Mouse (Mus musculus): Measurements from ENCODE around the gene Cfap61. TPM values are rescaled to one million over a fixed set of nuclear protein-coding genes. Genes with fewer than 3 reads are reported as not detected.

Gene Cfap61
- total and polyA plus RNA-seq, 3 experiments: 0.22 TPM; not detected in 2

GRCm38 (mm10) chr2:146087411-146087810 lies 152.8 kb downstream of the Cfap61 start:
- Histone ChIP-seq H3K4me1 (ENCODE audit: insufficient read depth, low read depth, low read length) (no peaks in the 10 kb centered on the region), H3K36me3 (replicated peaks) (no peaks in the 10 kb centered on the region), H3K4me3 (ENCODE audit: low read depth, low read length) (no peak overlapping the region), H3K27me3 (ENCODE audit: insufficient read depth, low read length) (no peaks in the 10 kb centered on the region), H3K9me3 (replicated peaks) (peaks cover 29% of the 10 kb centered on the region)
- ATAC-seq (ENCODE audit: extremely low read depth, insufficient number of reproducible peaks, low FRiP score, poor library complexity, severe bottlenecking) (no peak), DNase-seq (ENCODE audit: low spot score) (no peak)
- TF ChIP-seq POLR2AphosphoS5 (IDR thresholded peaks at IDR 0.05; ENCODE audit: insufficient replicate concordance, low read depth, low read length) (no peak), GATA1 (IDR thresholded peaks at IDR 0.05; ENCODE audit: borderline replicate concordance, low read length) (no peak), GATA2 (IDR thresholded peaks at IDR 0.05; ENCODE audit: borderline replicate concordance, low read depth, low read length) (no peak), TAL1 (conservative IDR thresholded peaks at IDR 0.05; ENCODE audit: low read depth, low read length) (no peak), CTCF (IDR thresholded peaks at IDR 0.05; ENCODE audit: low read depth, low read length) (no peak)

GRCm38 (mm10) chr2:146089157-146089692 lies 154.6 kb downstream of the Cfap61 start:
- H3K4me3 ChIP-seq (ENCODE audit: low read depth, low read length): no peak overlapping the region
- no peaks in the 10 kb centered on the region for H3K4me1 ChIP-seq (ENCODE audit: insufficient read depth, low read depth, low read length)
- no peaks in the 10 kb centered on the region for H3K36me3 ChIP-seq (replicated peaks)
- H3K9me3 ChIP-seq (replicated peaks): peaks cover 23% of the 10 kb centered on the region
- TF ChIP-seq CTCF (IDR thresholded peaks at IDR 0.05; ENCODE audit: low read depth, low read length) (no peak), POLR2AphosphoS5 (IDR thresholded peaks at IDR 0.05; ENCODE audit: insufficient replicate concordance, low read depth, low read length) (no peak), GATA1 (IDR thresholded peaks at IDR 0.05; ENCODE audit: borderline replicate concordance, low read length) (no peak), TAL1 (conservative IDR thresholded peaks at IDR 0.05; ENCODE audit: low read depth, low read length) (no peak), GATA2 (IDR thresholded peaks at IDR 0.05; ENCODE audit: borderline replicate concordance, low read depth, low read length) (no peak)
- no peak for ATAC-seq (ENCODE audit: extremely low read depth, insufficient number of reproducible peaks, low FRiP score, poor library complexity, severe bottlenecking)
- no peaks in the 10 kb centered on the region for H3K27me3 ChIP-seq (ENCODE audit: insufficient read depth, low read length)
- DNase-seq (ENCODE audit: low spot score): no peak

- Histone ChIP-seq H3K9me3 (replicated peaks) (peaks cover 24% of the 10 kb centered on the region), H3K4me1 (ENCODE audit: insufficient read depth, low read depth, low read length) (no peaks in the 10 kb centered on the region), H3K36me3 (replicated peaks) (no peaks in the 10 kb centered on the region), H3K4me3 (ENCODE audit: low read depth, low read length) (no peak overlapping the region), H3K27me3 (ENCODE audit: insufficient read depth, low read length) (no peaks in the 10 kb centered on the region)
- ATAC-seq (ENCODE audit: extremely low read depth, insufficient number of reproducible peaks, low FRiP score, poor library complexity, severe bottlenecking): no peak
- no peak for DNase-seq (ENCODE audit: low spot score)
- TF ChIP-seq GATA1 (IDR thresholded peaks at IDR 0.05; ENCODE audit: borderline replicate concordance, low read length) (no peak), CTCF (IDR thresholded peaks at IDR 0.05; ENCODE audit: low read depth, low read length) (no peak), GATA2 (IDR thresholded peaks at IDR 0.05; ENCODE audit: borderline replicate concordance, low read depth, low read length) (no peak), POLR2AphosphoS5 (IDR thresholded peaks at IDR 0.05; ENCODE audit: insufficient replicate concordance, low read depth, low read length) (no peak), TAL1 (conservative IDR thresholded peaks at IDR 0.05; ENCODE audit: low read depth, low read length) (no peak)
Measured at GRCm38 (mm10) chr2:146097532-146097931, 162.9 kb downstream of the Cfap61 start.

GRCm38 (mm10) chr2:146098853-146099717 lies 164.5 kb downstream of the Cfap61 start:
- Histone ChIP-seq H3K4me1 (ENCODE audit: insufficient read depth, low read depth, low read length) (no peaks in the 10 kb centered on the region), H3K9me3 (replicated peaks) (peaks cover 32% of the 10 kb centered on the region), H3K4me3 (ENCODE audit: low read depth, low read length) (no peak overlapping the region), H3K36me3 (replicated peaks) (no peaks in the 10 kb centered on the region), H3K27me3 (ENCODE audit: insufficient read depth, low read length) (no peaks in the 10 kb centered on the region)
- ATAC-seq (ENCODE audit: extremely low read depth, insufficient number of reproducible peaks, low FRiP score, poor library complexity, severe bottlenecking) (no peak), DNase-seq (ENCODE audit: low spot score) (no peak)
- TF ChIP-seq TAL1 (conservative IDR thresholded peaks at IDR 0.05; ENCODE audit: low read depth, low read length) (no peak), GATA2 (IDR thresholded peaks at IDR 0.05; ENCODE audit: borderline replicate concordance, low read depth, low read length) (no peak), GATA1 (IDR thresholded peaks at IDR 0.05; ENCODE audit: borderline replicate concordance, low read length) (no peak)

GRCm38 (mm10) chr2:146099838-146100237 lies 165.3 kb downstream of the Cfap61 start:
- peaks cover 29% of the 10 kb centered on the region for H3K9me3 ChIP-seq (replicated peaks)
- no peak for DNase-seq (ENCODE audit: low spot score)
- no peaks in the 10 kb centered on the region for H3K4me1 ChIP-seq (ENCODE audit: insufficient read depth, low read depth, low read length)
- ATAC-seq (ENCODE audit: extremely low read depth, insufficient number of reproducible peaks, low FRiP score, poor library complexity, severe bottlenecking): no peak
- no peaks in the 10 kb centered on the region for H3K27me3 ChIP-seq (ENCODE audit: insufficient read depth, low read length)
- no peak overlapping the region for H3K4me3 ChIP-seq (ENCODE audit: low read depth, low read length)
- H3K36me3 ChIP-seq (replicated peaks): no peaks in the 10 kb centered on the region
- TF ChIP-seq TAL1 (conservative IDR thresholded peaks at IDR 0.05; ENCODE audit: low read depth, low read length): no peak
- no peak for TF ChIP-seq CTCF (IDR thresholded peaks at IDR 0.05; ENCODE audit: low read depth, low read length)
- no peak for TF ChIP-seq GATA2 (IDR thresholded peaks at IDR 0.05; ENCODE audit: borderline replicate concordance, low read depth, low read length)

- Histone ChIP-seq H3K9me3 (replicated peaks) (peaks cover 34% of the 10 kb centered on the region), H3K4me3 (ENCODE audit: low read depth, low read length) (no peak overlapping the region), H3K36me3 (replicated peaks) (no peaks in the 10 kb centered on the region), H3K4me1 (ENCODE audit: insufficient read depth, low read depth, low read length) (no peaks in the 10 kb centered on the region), H3K27me3 (ENCODE audit: insufficient read depth, low read length) (no peaks in the 10 kb centered on the region)
- ATAC-seq (ENCODE audit: extremely low read depth, insufficient number of reproducible peaks, low FRiP score, poor library complexity, severe bottlenecking): no peak
- TF ChIP-seq POLR2AphosphoS5 (IDR thresholded peaks at IDR 0.05; ENCODE audit: insufficient replicate concordance, low read depth, low read length): no peak
- TF ChIP-seq GATA2 (IDR thresholded peaks at IDR 0.05; ENCODE audit: borderline replicate concordance, low read depth, low read length): no peak
- TF ChIP-seq GATA1 (IDR thresholded peaks at IDR 0.05; ENCODE audit: borderline replicate concordance, low read length): no peak
- TF ChIP-seq TAL1 (conservative IDR thresholded peaks at IDR 0.05; ENCODE audit: low read depth, low read length): no peak
- TF ChIP-seq CTCF (IDR thresholded peaks at IDR 0.05; ENCODE audit: low read depth, low read length): no peak
- DNase-seq (ENCODE audit: low spot score): no peak
Measured at GRCm38 (mm10) chr2:146100489-146101060, 166.0 kb downstream of the Cfap61 start.
